In the genomic region with DNA sequence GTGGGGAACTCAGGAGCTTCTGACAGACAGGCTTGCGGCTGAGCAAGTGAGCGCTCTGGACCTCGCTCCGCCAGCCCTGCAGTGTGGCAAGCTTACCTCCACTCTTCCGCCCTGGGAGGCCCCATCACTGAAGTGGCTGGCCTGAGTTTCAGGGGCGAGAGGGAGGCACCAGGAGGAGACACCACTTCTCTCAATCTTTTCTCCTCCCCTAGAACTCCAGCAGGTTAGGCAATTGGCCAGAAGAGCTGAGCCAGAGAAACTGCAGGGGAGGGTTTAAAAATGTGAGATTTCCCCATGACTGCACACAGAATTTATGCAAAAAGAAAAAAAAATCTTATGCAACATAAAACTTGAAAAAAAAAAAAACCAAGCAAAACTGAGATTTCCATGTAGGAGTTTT, we compare ENCODE assay signal across 12 mouse cellular contexts. TPM values are rescaled to one million over a fixed set of nuclear protein-coding genes. Genes with fewer than 3 reads are reported as not detected.
A peak's percentile ranks its signal among the peaks of the same experiment; 100 is the strongest.
DNase-seq lines count a peak whose midpoint lies in the region; ATAC-seq and TF ChIP-seq lines count a peak whose summit lies in the region.
"Had no signal": no experiment of that assay in that cellular context is flagged by ENCODE, and none has a peak within 500 bp of the region (broad histone marks: within the 10 kb centered on the region; RNA-seq: fewer than 3 reads in every experiment).

No protein-coding gene starts in this region.

- no peak for DNase-seq in heart, postnatal 14 days
- peak; percentile 13 for DNase-seq in midbrain, postnatal 0 days (ENCODE audit: low spot score)
- DNase-seq in liver, postnatal 0 days = no peak
- DNase-seq in gastrocnemius, postnatal 36 days = no peak
- DNase-seq: gastrocnemius, adult 2 months had no signal

- H3K4me3 ChIP-seq in heart, embryonic 15.5 days = no peak overlapping the region
- no peak overlapping the region for H3K4me3 ChIP-seq in midbrain, postnatal 0 days (ENCODE audit: low read depth, low read length)
- no peak overlapping the region for H3K4me3 ChIP-seq in midbrain, embryonic 13.5 days (replicated peaks)
- no peak overlapping the region for H3K4me3 ChIP-seq in kidney, embryonic 15.5 days (replicated peaks)
- no peak overlapping the region for H3K4me3 ChIP-seq in liver, postnatal 0 days (ENCODE audit: low read depth, low read length)
- H3K4me3 ChIP-seq: gastrocnemius, adult 2 months; myocyte had no signal

- no peak overlapping the region for H3K9ac ChIP-seq in heart, embryonic 15.5 days
- H3K9ac ChIP-seq in midbrain, postnatal 0 days (replicated peaks; ENCODE audit: low read length, poor library complexity, severe bottlenecking) = no peak overlapping the region
- H3K9ac ChIP-seq in midbrain, embryonic 13.5 days (replicated peaks) = no peak overlapping the region
- no peak overlapping the region for H3K9ac ChIP-seq in kidney, embryonic 15.5 days
- H3K9ac ChIP-seq in liver, postnatal 0 days (replicated peaks) = no peak overlapping the region

- TF ChIP-seq CTCF in midbrain, postnatal 0 days (IDR thresholded peaks at IDR 0.05) = no peak
- no peak for TF ChIP-seq CTCF in liver, postnatal 0 days (IDR thresholded peaks at IDR 0.05; ENCODE audit: low read depth)

- H3K4me2 ChIP-seq in heart, embryonic 15.5 days = no peak overlapping the region
- H3K4me2 ChIP-seq in midbrain, postnatal 0 days (ENCODE audit: low read depth, low read length, poor library complexity, severe bottlenecking) = no peak overlapping the region
- no peak overlapping the region for H3K4me2 ChIP-seq in midbrain, embryonic 13.5 days (replicated peaks)
- H3K4me2 ChIP-seq in kidney, embryonic 15.5 days = no peak overlapping the region
- H3K4me2 ChIP-seq in liver, postnatal 0 days (ENCODE audit: low read depth, low read length) = no peak overlapping the region
- H3K4me2 ChIP-seq: heart, embryonic 11.5 days had no signal

- H3K27ac ChIP-seq in heart, embryonic 15.5 days = 0 out of 2 replicates have a peak overlapping the region, but pooled peaks have one; percentile 21
- H3K27ac ChIP-seq in midbrain, postnatal 0 days (ENCODE audit: low read depth, low read length) = no peak overlapping the region
- H3K27ac ChIP-seq in midbrain, embryonic 13.5 days = no peak overlapping the region
- 0 out of 2 replicates have a peak overlapping the region, but pooled peaks have one; percentile 11 for H3K27ac ChIP-seq in kidney, embryonic 15.5 days
- 0 out of 2 replicates have a peak overlapping the region, but pooled peaks have one; percentile 18 for H3K27ac ChIP-seq in liver, postnatal 0 days (ENCODE audit: low read depth)
- H3K27ac ChIP-seq: gastrocnemius, adult 2 months had no signal

- intact Hi-C loops in heart, postnatal 14 days (cut with DNase I) = no loop called here
- intact Hi-C loops in gastrocnemius, postnatal 36 days (cut with DNase I) = no loop called here

- ATAC-seq in heart, embryonic 15.5 days (replicated peaks; ENCODE audit: insufficient number of reproducible peaks, insufficient read depth, low FRiP score, low read depth) = no peak
- ATAC-seq in midbrain, postnatal 0 days (ENCODE audit: low FRiP score) = no peak
- ATAC-seq in midbrain, embryonic 13.5 days = no peak
- ATAC-seq in kidney, embryonic 15.5 days (replicated peaks; ENCODE audit: low FRiP score) = no peak
- no peak for ATAC-seq in liver, postnatal 0 days

- no peaks in the 10 kb centered on the region for H3K4me1 ChIP-seq in heart, embryonic 15.5 days (replicated peaks)
- H3K4me1 ChIP-seq in midbrain, postnatal 0 days (ENCODE audit: insufficient read depth, low read length) = no peaks in the 10 kb centered on the region
- no peaks in the 10 kb centered on the region for H3K4me1 ChIP-seq in midbrain, embryonic 13.5 days (replicated peaks)
- no peaks in the 10 kb centered on the region for H3K4me1 ChIP-seq in kidney, embryonic 15.5 days
- peaks cover 8% of the 10 kb centered on the region; the same call in 1 of the 2 replicates for H3K4me1 ChIP-seq in liver, postnatal 0 days (ENCODE audit: insufficient read depth)

- no peaks in the 10 kb centered on the region for H3K27me3 ChIP-seq in heart, embryonic 15.5 days
- H3K27me3 ChIP-seq in midbrain, postnatal 0 days (ENCODE audit: insufficient read depth, low read length) = no peaks in the 10 kb centered on the region
- H3K27me3 ChIP-seq in midbrain, embryonic 13.5 days = no peaks in the 10 kb centered on the region
- no peaks in the 10 kb centered on the region for H3K27me3 ChIP-seq in kidney, embryonic 15.5 days
- H3K27me3 ChIP-seq in liver, postnatal 0 days (ENCODE audit: insufficient read depth, low read length) = no peaks in the 10 kb centered on the region

- 68% methylated on average over 6 of the region's 6 CpGs for WGBS in heart, embryonic 15.5 days
- 81% methylated on average over 6 of the region's 6 CpGs for WGBS in midbrain, postnatal 0 days
- 90% methylated on average over 6 of the region's 6 CpGs for WGBS in midbrain, embryonic 13.5 days
- WGBS in kidney, embryonic 15.5 days = 80% methylated on average over 6 of the region's 6 CpGs
- 83% methylated on average over 6 of the region's 6 CpGs for WGBS in liver, postnatal 0 days (ENCODE audit: insufficient replicate concordance)

- peaks cover 98% of the 10 kb centered on the region for H3K36me3 ChIP-seq in heart, embryonic 15.5 days
- H3K36me3 ChIP-seq in midbrain, postnatal 0 days (ENCODE audit: insufficient read depth, low read length) = peaks cover 93% of the 10 kb centered on the region
- H3K36me3 ChIP-seq in midbrain, embryonic 13.5 days = peaks cover 96% of the 10 kb centered on the region
- peaks cover 99% of the 10 kb centered on the region for H3K36me3 ChIP-seq in kidney, embryonic 15.5 days
- H3K36me3 ChIP-seq in liver, postnatal 0 days (replicated peaks; ENCODE audit: insufficient read depth, low read length) = peaks cover 99% of the 10 kb centered on the region

- no peaks in the 10 kb centered on the region for H3K9me3 ChIP-seq in heart, embryonic 15.5 days (replicated peaks)
- no peaks in the 10 kb centered on the region for H3K9me3 ChIP-seq in midbrain, postnatal 0 days (ENCODE audit: low read length)
- no peaks in the 10 kb centered on the region for H3K9me3 ChIP-seq in midbrain, embryonic 13.5 days
- no peaks in the 10 kb centered on the region for H3K9me3 ChIP-seq in kidney, embryonic 15.5 days (replicated peaks)
- no peaks in the 10 kb centered on the region for H3K9me3 ChIP-seq in liver, postnatal 0 days (ENCODE audit: low read length)

- TF ChIP-seq EP300 in liver, postnatal 0 days (IDR thresholded peaks at IDR 0.05; ENCODE audit: low read depth) = no peak

RNA-seq across cellular contexts. Expression of a gene that starts 19.0 kb away (rescaled TPM):
- not detected in 2 replicates for polyA plus RNA-seq in heart, embryonic 15.5 days (2015; fragmentation: Nextera tagmentation; extraction: Ambion mirVana)
- total RNA-seq in heart, postnatal 14 days (2021) = not detected
- total RNA-seq in midbrain, postnatal 0 days (2014; rRNA removed) = not detected in 2 replicates
- not detected in 2 replicates for polyA plus RNA-seq in midbrain, postnatal 0 days (2015; fragmentation: Nextera tagmentation; extraction: Ambion mirVana)
- not detected in 2 replicates for polyA plus RNA-seq in midbrain, embryonic 13.5 days (2015; fragmentation: Nextera tagmentation; extraction: Ambion mirVana)
- not detected in 2 replicates for polyA plus RNA-seq in kidney, embryonic 15.5 days (2015; fragmentation: Nextera tagmentation; extraction: Ambion mirVana)
- not detected in 2 replicates for polyA plus RNA-seq in liver, postnatal 0 days (2015; fragmentation: Nextera tagmentation; extraction: Ambion mirVana)
- not detected for total RNA-seq in gastrocnemius, postnatal 36 days (2021)
- total RNA-seq: gastrocnemius, adult 2 months had no signal
- polyA plus RNA-seq: heart, embryonic 11.5 days; lung, embryonic 16.5 days; myocyte; testis, adult 2 months had no signal

RNA-seq across cellular contexts. Expression of a gene that starts 21.9 kb away (rescaled TPM):
- polyA plus RNA-seq in heart, embryonic 15.5 days (2015; fragmentation: Nextera tagmentation; extraction: Ambion mirVana) = 34.4 and 36.0 TPM in 2 replicates
- total RNA-seq in heart, postnatal 14 days (2021) = 10 to 100 TPM; 48.9 to 51.1 TPM
- total RNA-seq in midbrain, postnatal 0 days (2014; rRNA removed) = 33.7 and 35.2 TPM in 2 replicates
- 32.6 and 37.3 TPM in 2 replicates for polyA plus RNA-seq in midbrain, postnatal 0 days (2015; fragmentation: Nextera tagmentation; extraction: Ambion mirVana)
- polyA plus RNA-seq in midbrain, embryonic 13.5 days (2015; fragmentation: Nextera tagmentation; extraction: Ambion mirVana) = 58.7 and 59.6 TPM in 2 replicates
- polyA plus RNA-seq in kidney, embryonic 15.5 days (2015; fragmentation: Nextera tagmentation; extraction: Ambion mirVana) = 48.1 and 48.9 TPM in 2 replicates
- polyA plus RNA-seq in liver, postnatal 0 days (2015; fragmentation: Nextera tagmentation; extraction: Ambion mirVana) = 33.8 and 37.6 TPM in 2 replicates
- 10 to 100 TPM; 31.2 to 33.6 TPM for total RNA-seq in gastrocnemius, postnatal 36 days (2021)

RNA-seq across cellular contexts. Expression of a gene that starts 31.4 kb away (rescaled TPM):
- polyA plus RNA-seq in heart, embryonic 15.5 days (2015; fragmentation: Nextera tagmentation; extraction: Ambion mirVana) = 217 and 232 TPM in 2 replicates
- 100 to 1,000 TPM; 207 to 217 TPM for total RNA-seq in heart, postnatal 14 days (2021)
- total RNA-seq in midbrain, postnatal 0 days (2014; rRNA removed) = 90.5 and 94.0 TPM in 2 replicates
- 156 and 159 TPM in 2 replicates for polyA plus RNA-seq in midbrain, postnatal 0 days (2015; fragmentation: Nextera tagmentation; extraction: Ambion mirVana)
- polyA plus RNA-seq in midbrain, embryonic 13.5 days (2015; fragmentation: Nextera tagmentation; extraction: Ambion mirVana) = 143 and 146 TPM in 2 replicates
- 128 and 134 TPM in 2 replicates for polyA plus RNA-seq in kidney, embryonic 15.5 days (2015; fragmentation: Nextera tagmentation; extraction: Ambion mirVana)
- polyA plus RNA-seq in liver, postnatal 0 days (2015; fragmentation: Nextera tagmentation; extraction: Ambion mirVana) = 135 and 137 TPM in 2 replicates
- total RNA-seq in gastrocnemius, postnatal 36 days (2021) = 100 to 1,000 TPM; 179 to 181 TPM

RNA-seq across cellular contexts. Expression of a gene that starts 54.4 kb away (rescaled TPM):
- polyA plus RNA-seq in heart, embryonic 15.5 days (2015; fragmentation: Nextera tagmentation; extraction: Ambion mirVana) = 0.04 TPM in 1 of 2 replicates, not detected in the other
- not detected for total RNA-seq in heart, postnatal 14 days (2021)
- 0.66 and 1.8 TPM in 2 replicates for total RNA-seq in midbrain, postnatal 0 days (2014; rRNA removed)
- polyA plus RNA-seq in midbrain, postnatal 0 days (2015; fragmentation: Nextera tagmentation; extraction: Ambion mirVana) = 0.35 and 0.36 TPM in 2 replicates
- polyA plus RNA-seq in midbrain, embryonic 13.5 days (2015; fragmentation: Nextera tagmentation; extraction: Ambion mirVana) = 0.07 and 0.26 TPM in 2 replicates
- polyA plus RNA-seq in kidney, embryonic 15.5 days (2015; fragmentation: Nextera tagmentation; extraction: Ambion mirVana) = not detected in 2 replicates
- polyA plus RNA-seq in liver, postnatal 0 days (2015; fragmentation: Nextera tagmentation; extraction: Ambion mirVana) = not detected in 2 replicates
- not detected for total RNA-seq in gastrocnemius, postnatal 36 days (2021)
- total RNA-seq: gastrocnemius, adult 2 months had no signal
- polyA plus RNA-seq: heart, embryonic 11.5 days; myocyte had no signal

Comparison
In these comparisons a context has a peak if more than half of its experiments do, and no peak if none do; other contexts are left out.
1. H3K27ac ChIP-seq: peak in heart, embryonic 15.5 days (single experiment), kidney, embryonic 15.5 days (single experiment) and liver, postnatal 0 days (single experiment); none in midbrain, postnatal 0 days (single experiment) and midbrain, embryonic 13.5 days (single experiment).